Mouse (Mus musculus): Measurements from ENCODE around the gene Serpina3m. TPM values are rescaled to one million over a fixed set of nuclear protein-coding genes. Genes with fewer than 3 reads are reported as not detected.

Serpina3m gene
- polyA plus RNA-seq, 1 experiment: 1.1 TPM

GRCm38 (mm10) chr12:104422615-104423392 lies 84.5 kb downstream of the Serpina3m start:
- Histone ChIP-seq H3K4me3 (replicated peaks; ENCODE audit: extremely low read depth, low read depth, low read length) (no peak overlapping the region), H3K4me1 (ENCODE audit: control insufficient read depth, insufficient read depth, low read length) (no peaks in the 10 kb centered on the region)
- TF ChIP-seq POLR2A (IDR thresholded peaks at IDR 0.05; ENCODE audit: borderline replicate concordance, extremely low read depth, low read depth, low read length): no peak
- no peak for TF ChIP-seq CTCF (IDR thresholded peaks at IDR 0.05; ENCODE audit: insufficient read depth, low read length)
- no peak for DNase-seq
- 51% methylated on average over 11 of the region's 11 CpGs for WGBS

GRCm38 (mm10) chr12:104425591-104425990 lies 87.3 kb downstream of the Serpina3m start:
- no peak for TF ChIP-seq POLR2A (IDR thresholded peaks at IDR 0.05; ENCODE audit: borderline replicate concordance, extremely low read depth, low read depth, low read length)
- no peak for TF ChIP-seq CTCF (IDR thresholded peaks at IDR 0.05; ENCODE audit: insufficient read depth, low read length)
- 79% methylated on average over 3 of the region's 3 CpGs for WGBS
- H3K4me1 ChIP-seq (ENCODE audit: control insufficient read depth, insufficient read depth, low read length): no peaks in the 10 kb centered on the region

GRCm38 (mm10) chr12:104426915-104427314 lies 88.6 kb downstream of the Serpina3m start:
- 8% methylated on average over 7 of the region's 7 CpGs for WGBS
- H3K4me1 ChIP-seq (ENCODE audit: control insufficient read depth, insufficient read depth, low read length): no peaks in the 10 kb centered on the region
- peak; percentile 24 for DNase-seq
- no peak overlapping the region for H3K4me3 ChIP-seq (replicated peaks; ENCODE audit: extremely low read depth, low read depth, low read length)
- no peak for TF ChIP-seq POLR2A (IDR thresholded peaks at IDR 0.05; ENCODE audit: borderline replicate concordance, extremely low read depth, low read depth, low read length)
- TF ChIP-seq CTCF (IDR thresholded peaks at IDR 0.05; ENCODE audit: insufficient read depth, low read length): peak; percentile 78

More at GRCm38 (mm10) chr12:104425591-104425990, 87.3 kb downstream of the Serpina3m start:
- no peak overlapping the region for H3K4me3 ChIP-seq (replicated peaks; ENCODE audit: extremely low read depth, low read depth, low read length)
- DNase-seq: no peak

DNA sequence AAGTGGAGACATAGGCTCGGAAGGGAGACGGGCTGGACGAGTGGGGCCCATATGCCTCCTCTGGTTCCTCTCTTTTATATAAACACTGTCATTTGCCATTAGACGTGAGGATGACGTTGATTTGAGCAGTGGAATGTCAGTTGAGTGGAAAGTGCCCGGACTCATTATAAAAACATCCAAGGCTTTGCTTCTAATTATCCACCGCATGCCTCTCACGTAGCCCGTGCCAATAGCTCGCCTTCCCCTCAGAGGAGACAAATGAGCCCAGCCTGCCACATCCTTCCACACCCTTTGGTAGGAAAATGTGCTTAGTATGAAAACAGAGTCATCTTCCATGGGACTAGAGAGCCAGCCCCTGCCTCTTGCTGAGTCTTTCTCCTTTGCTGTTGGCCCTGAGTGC lies 93.1 kb downstream of the Serpina3m start:
- Histone ChIP-seq H3K4me1 (ENCODE audit: control insufficient read depth, insufficient read depth, low read length) (no peaks in the 10 kb centered on the region), H3K4me3 (replicated peaks; ENCODE audit: extremely low read depth, low read depth, low read length) (no peak overlapping the region)
- no peak for DNase-seq
- no peak for TF ChIP-seq CTCF (IDR thresholded peaks at IDR 0.05; ENCODE audit: insufficient read depth, low read length)
- no peak for TF ChIP-seq POLR2A (IDR thresholded peaks at IDR 0.05; ENCODE audit: borderline replicate concordance, extremely low read depth, low read depth, low read length)
- 52% methylated on average over 10 of the region's 10 CpGs for WGBS

GRCm38 (mm10) chr12:104433214-104433613 lies 94.9 kb downstream of the Serpina3m start:
- TF ChIP-seq POLR2A (IDR thresholded peaks at IDR 0.05; ENCODE audit: borderline replicate concordance, extremely low read depth, low read depth, low read length) (no peak), CTCF (IDR thresholded peaks at IDR 0.05; ENCODE audit: insufficient read depth, low read length) (no peak)
- no peak for DNase-seq
- 51% methylated on average over 7 of the region's 7 CpGs for WGBS
- Histone ChIP-seq H3K4me3 (replicated peaks; ENCODE audit: extremely low read depth, low read depth, low read length) (no peak overlapping the region), H3K4me1 (ENCODE audit: control insufficient read depth, insufficient read depth, low read length) (no peaks in the 10 kb centered on the region)

- no peaks in the 10 kb centered on the region for H3K4me1 ChIP-seq (ENCODE audit: control insufficient read depth, insufficient read depth, low read length)
- TF ChIP-seq CTCF (IDR thresholded peaks at IDR 0.05; ENCODE audit: insufficient read depth, low read length) (no peak), POLR2A (IDR thresholded peaks at IDR 0.05; ENCODE audit: borderline replicate concordance, extremely low read depth, low read depth, low read length) (no peak)
- H3K4me3 ChIP-seq (replicated peaks; ENCODE audit: extremely low read depth, low read depth, low read length): no peak overlapping the region
- WGBS: 75% methylated on average over 20 of the region's 20 CpGs
- DNase-seq: no peak
Observed at GRCm38 (mm10) chr12:104433951-104434735, 95.9 kb downstream of the Serpina3m start.

DNA sequence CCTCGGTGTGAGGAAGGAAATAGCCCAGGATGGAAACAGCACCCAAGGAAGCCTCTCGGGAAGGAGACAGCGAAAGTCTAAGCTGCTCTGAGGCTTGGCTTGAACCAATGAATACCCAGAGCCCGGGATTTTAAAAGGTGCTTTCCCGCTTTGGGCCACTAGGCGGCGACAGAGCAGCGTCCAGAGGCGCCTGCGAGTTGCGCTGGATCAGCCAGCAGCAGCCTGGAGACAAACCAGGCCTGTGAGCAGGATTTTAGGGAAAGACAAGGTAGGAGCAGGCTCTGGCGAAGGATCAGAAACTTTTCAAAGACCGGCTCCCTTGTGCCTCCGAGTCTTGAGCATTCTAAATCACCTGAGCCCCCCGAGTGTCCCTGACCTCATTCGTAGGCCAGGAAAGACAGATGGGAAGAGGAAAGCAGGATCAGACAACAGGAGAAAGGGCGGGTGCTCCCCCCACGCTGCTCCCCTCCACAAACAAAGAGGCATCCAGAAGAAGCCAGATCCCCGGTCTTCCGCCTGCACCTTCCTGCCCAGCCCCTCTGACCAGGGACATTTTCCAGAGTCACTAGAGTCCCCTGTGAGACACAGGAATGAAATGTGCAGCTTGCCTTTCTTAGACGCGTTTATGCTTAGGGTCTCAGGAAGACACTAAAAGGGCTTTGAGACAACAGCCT lies 101.9 kb downstream of the Serpina3m start:
- DNase-seq: peak; percentile 76
- TF ChIP-seq CTCF (IDR thresholded peaks at IDR 0.05; ENCODE audit: insufficient read depth, low read length) (peak; percentile 77), POLR2A (IDR thresholded peaks at IDR 0.05; ENCODE audit: borderline replicate concordance, extremely low read depth, low read depth, low read length) (no peak)
- WGBS: 10% methylated on average over 22 of the region's 22 CpGs
- H3K4me1 ChIP-seq (ENCODE audit: control insufficient read depth, insufficient read depth, low read length): no peaks in the 10 kb centered on the region
- H3K4me3 ChIP-seq (replicated peaks; ENCODE audit: extremely low read depth, low read depth, low read length): no peak overlapping the region

GRCm38 (mm10) chr12:104443716-104444115 lies 105.4 kb downstream of the Serpina3m start:
- no peaks in the 10 kb centered on the region for H3K4me1 ChIP-seq (ENCODE audit: control insufficient read depth, insufficient read depth, low read length)
- TF ChIP-seq POLR2A (IDR thresholded peaks at IDR 0.05; ENCODE audit: borderline replicate concordance, extremely low read depth, low read depth, low read length): no peak
- TF ChIP-seq CTCF (IDR thresholded peaks at IDR 0.05; ENCODE audit: insufficient read depth, low read length): no peak
- WGBS: 80% methylated on average over 11 of the region's 11 CpGs
- no peak for DNase-seq
- H3K4me3 ChIP-seq (replicated peaks; ENCODE audit: extremely low read depth, low read depth, low read length): no peak overlapping the region

Other genes with a start within 250 kb of the Serpina3m start
- not detected in 2 replicates for gene Serpina5, start 237.4 kb upstream of the Serpina3m start, polyA plus RNA-seq (2012; rRNA removed)
- not detected in 2 replicates for gene Serpina3a, start 225.8 kb upstream of the Serpina3m start, polyA plus RNA-seq (2012; rRNA removed)
- gene Serpina3b, start 210.5 kb upstream of the Serpina3m start, polyA plus RNA-seq (2012; rRNA removed): 0.15 TPM in 1 of 2 replicates, not detected in the other
- gene Serpina3c, start 184.6 kb upstream of the Serpina3m start, polyA plus RNA-seq (2012; rRNA removed): 7.3 and 12.0 TPM in 2 replicates
- gene Serpina3f, start 123.9 kb upstream of the Serpina3m start, polyA plus RNA-seq (2012; rRNA removed): 1.3 and 2.2 TPM in 2 replicates
- gene Serpina3g, start 102.2 kb upstream of the Serpina3m start, polyA plus RNA-seq (2012; rRNA removed): 11.2 and 12.2 TPM in 2 replicates
- gene Serpina3i, start 75.4 kb upstream of the Serpina3m start, polyA plus RNA-seq (2012; rRNA removed): 0.68 and 0.91 TPM in 2 replicates
- gene Serpina3j, start 23.9 kb upstream of the Serpina3m start, polyA plus RNA-seq (2012; rRNA removed): not detected in 2 replicates
- 0.65 and 2.9 TPM in 2 replicates for gene Serpina3k, start within 50 bp of the Serpina3m start, polyA plus RNA-seq (2012; rRNA removed)
- 106 and 130 TPM in 2 replicates for gene Serpina3n, start 68.2 kb downstream of the Serpina3m start, polyA plus RNA-seq (2012; rRNA removed)
- gene Gsc, start 134.8 kb downstream of the Serpina3m start, polyA plus RNA-seq (2012; rRNA removed): 0.08 and 0.95 TPM in 2 replicates

All from lung, adult 2 months (tissue).